Mouse (Mus musculus) cerebellum, adult 2 months (tissue): ENCODE measurements at regions not wholly inside any gene's neighbourhood (a gene's known extent, or its start where the extent isn't known, plus 50 kb on each side); places are given as distances from the start of the nearest gene placed in this dataset.

Experiments
- CTCF ChIP-seq: fragments of 200-500 bp; IDR thresholded peaks from 2 replicates; pipeline ENCODE4 v1.5.1; 2011; ENCODE audit warnings: low read depth, mild to moderate bottlenecking, control low read depth, low read length, moderate library complexity, borderline replicate concordance; ENCODE audit not compliant: insufficient read depth
- POLR2A ChIP-seq: fragments of 200-500 bp; IDR thresholded peaks from 2 replicates; pipeline ENCODE4 v1.6.1; 2011; ENCODE audit warnings: low read length, control low read depth, borderline replicate concordance; ENCODE audit not compliant: insufficient read depth

DNA sequence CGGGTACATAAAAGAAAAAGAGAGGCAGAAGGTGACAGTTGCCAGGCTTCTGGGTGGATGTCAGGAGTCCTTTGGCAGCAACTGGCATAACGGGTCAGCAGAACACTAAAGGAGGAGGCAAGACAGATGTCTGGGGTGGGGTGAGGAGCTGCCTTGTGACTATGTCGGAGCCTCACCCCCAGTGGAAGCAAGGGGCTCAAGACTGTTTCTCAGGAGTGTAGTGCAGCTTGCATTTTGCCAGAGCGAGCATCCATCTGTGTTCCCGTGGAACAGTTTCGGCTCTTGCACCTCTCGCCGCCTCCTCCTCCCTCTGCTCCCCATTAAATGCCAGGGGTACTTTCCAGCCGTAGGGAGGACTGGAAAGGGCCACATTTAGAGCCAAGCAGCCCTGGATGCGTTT, 67.6 kb downstream of the Zbtb18 start:
- TF ChIP-seq CTCF: no peak
- TF ChIP-seq POLR2A: no peak
